Mouse (Mus musculus): Measurements from ENCODE around the gene Klk14. TPM values are rescaled to one million over a fixed set of nuclear protein-coding genes. Genes with fewer than 3 reads are reported as not detected.

The Klk14 gene
- polyA plus RNA-seq, 1 experiment from 2014 or later: 0.21 TPM

Other genes with a start within 250 kb of the Klk14 start
- 0.21 TPM in 1 of 2 replicates, not detected in the other for gene Cldnd2, start 249.6 kb upstream of the Klk14 start, polyA plus RNA-seq (2015; fragmentation: Nextera tagmentation; extraction: Ambion mirVana)
- gene Etfb, start 246.3 kb upstream of the Klk14 start, polyA plus RNA-seq (2015; fragmentation: Nextera tagmentation; extraction: Ambion mirVana): 353 and 355 TPM in 2 replicates
- gene Gm45233, start 246.3 kb upstream of the Klk14 start, polyA plus RNA-seq (2015; fragmentation: Nextera tagmentation; extraction: Ambion mirVana): 0.96 and 1.1 TPM in 2 replicates
- 6.0 and 7.7 TPM in 2 replicates for gene Vsig10l, start 227.3 kb upstream of the Klk14 start, polyA plus RNA-seq (2015; fragmentation: Nextera tagmentation; extraction: Ambion mirVana)
- gene Iglon5, start 200.3 kb upstream of the Klk14 start, polyA plus RNA-seq (2015; fragmentation: Nextera tagmentation; extraction: Ambion mirVana): 0.49 and 0.55 TPM in 2 replicates
- not detected in 2 replicates for gene 4931406B18Rik, start 184.5 kb upstream of the Klk14 start, polyA plus RNA-seq (2015; fragmentation: Nextera tagmentation; extraction: Ambion mirVana)
- gene Cd33, start 146.0 kb upstream of the Klk14 start, polyA plus RNA-seq (2015; fragmentation: Nextera tagmentation; extraction: Ambion mirVana): 2.1 and 2.3 TPM in 2 replicates
- gene Zfp658, start 128.2 kb upstream of the Klk14 start, polyA plus RNA-seq (2015; fragmentation: Nextera tagmentation; extraction: Ambion mirVana): 2.9 and 3.6 TPM in 2 replicates
- 10.3 and 11.3 TPM in 2 replicates for gene Zfp719, start 110.8 kb upstream of the Klk14 start, polyA plus RNA-seq (2015; fragmentation: Nextera tagmentation; extraction: Ambion mirVana)
- gene Zfp819, start 83.2 kb upstream of the Klk14 start, polyA plus RNA-seq (2015; fragmentation: Nextera tagmentation; extraction: Ambion mirVana): not detected in 2 replicates
- 1.1 and 2.2 TPM in 2 replicates for gene Ceacam18, start 55.7 kb upstream of the Klk14 start, polyA plus RNA-seq (2015; fragmentation: Nextera tagmentation; extraction: Ambion mirVana)
- gene Siglece, start 30.3 kb upstream of the Klk14 start, polyA plus RNA-seq (2015; fragmentation: Nextera tagmentation; extraction: Ambion mirVana): 1.7 and 2.0 TPM in 2 replicates
- gene Ctu1, start 18.4 kb upstream of the Klk14 start, polyA plus RNA-seq (2015; fragmentation: Nextera tagmentation; extraction: Ambion mirVana): 14.3 and 14.7 TPM in 2 replicates
- gene Klk13, start 22.1 kb downstream of the Klk14 start, polyA plus RNA-seq (2015; fragmentation: Nextera tagmentation; extraction: Ambion mirVana): 2.0 and 5.5 TPM in 2 replicates
- gene Klk12, start 78.5 kb downstream of the Klk14 start, polyA plus RNA-seq (2015; fragmentation: Nextera tagmentation; extraction: Ambion mirVana): 0.57 and 2.4 TPM in 2 replicates
- 4.0 and 8.7 TPM in 2 replicates for gene Klk11, start 84.2 kb downstream of the Klk14 start, polyA plus RNA-seq (2015; fragmentation: Nextera tagmentation; extraction: Ambion mirVana)
- gene Klk10, start 90.6 kb downstream of the Klk14 start, polyA plus RNA-seq (2015; fragmentation: Nextera tagmentation; extraction: Ambion mirVana): 4.1 and 17.4 TPM in 2 replicates
- 0.17 and 0.77 TPM in 2 replicates for gene Klk9, start 101.5 kb downstream of the Klk14 start, polyA plus RNA-seq (2015; fragmentation: Nextera tagmentation; extraction: Ambion mirVana)
- 17.8 and 24.5 TPM in 2 replicates for gene Klk8, start 107.2 kb downstream of the Klk14 start, polyA plus RNA-seq (2015; fragmentation: Nextera tagmentation; extraction: Ambion mirVana)
- not detected in 2 replicates for gene Klk7, start 120.9 kb downstream of the Klk14 start, polyA plus RNA-seq (2015; fragmentation: Nextera tagmentation; extraction: Ambion mirVana)
- 0.18 and 0.32 TPM in 2 replicates for gene Klk6, start 134.1 kb downstream of the Klk14 start, polyA plus RNA-seq (2015; fragmentation: Nextera tagmentation; extraction: Ambion mirVana)
- gene Klk5, start 151.6 kb downstream of the Klk14 start, polyA plus RNA-seq (2015; fragmentation: Nextera tagmentation; extraction: Ambion mirVana): not detected in 2 replicates
- not detected in 2 replicates for gene Klk4, start 190.7 kb downstream of the Klk14 start, polyA plus RNA-seq (2015; fragmentation: Nextera tagmentation; extraction: Ambion mirVana)
- gene Klk15, start 243.3 kb downstream of the Klk14 start, polyA plus RNA-seq (2015; fragmentation: Nextera tagmentation; extraction: Ambion mirVana): not detected in 2 replicates

Data from stomach, embryonic 15.5 days (tissue).